Mouse (Mus musculus): ENCODE results near the gene Park7. TPM values are rescaled to one million over a fixed set of nuclear protein-coding genes. Genes with fewer than 3 reads are reported as not detected.

The Park7 gene
- polyA plus RNA-seq, 1 experiment from 2014 or later = 367 TPM

DNA sequence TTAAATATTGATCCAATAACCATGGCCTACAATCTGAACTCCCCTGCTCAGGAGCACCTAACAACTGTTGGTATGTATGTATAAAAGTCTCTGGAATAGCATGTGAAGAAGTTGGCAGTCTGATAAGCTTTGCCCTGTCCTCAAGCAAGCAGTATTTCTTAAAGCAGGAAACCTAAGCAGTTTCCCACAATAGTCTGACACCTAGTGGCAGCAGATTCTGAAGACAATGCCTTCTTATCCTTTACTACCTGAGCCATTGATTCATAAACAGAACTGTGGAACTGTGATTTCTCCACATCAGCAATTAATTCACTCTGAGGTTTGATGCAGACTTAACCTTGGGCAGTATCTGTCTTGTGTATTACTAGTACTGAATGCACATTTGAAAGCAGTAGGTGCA, 48.9 kb downstream of the Park7 start:
- Histone ChIP-seq H3K27me3 (ENCODE audit: control insufficient read depth, insufficient read depth, low read length) (no peaks in the 10 kb centered on the region), H3K9ac (ENCODE audit: low read length) (no peak overlapping the region), H3K4me2 (ENCODE audit: low read depth, low read length) (no peak overlapping the region), H3K9me3 (replicated peaks; ENCODE audit: control insufficient read depth, low read length) (no peaks in the 10 kb centered on the region), H3K36me3 (ENCODE audit: control insufficient read depth, insufficient read depth) (peaks cover 12% of the 10 kb centered on the region), H3K27ac (ENCODE audit: low read length) (no peak overlapping the region), H3K4me1 (ENCODE audit: control insufficient read depth, insufficient read depth, low read length) (peaks cover 13% of the 10 kb centered on the region), H3K4me3 (ENCODE audit: low read length) (no peak overlapping the region)
- ATAC-seq (replicated peaks; ENCODE audit: extremely low read depth, insufficient read depth, low FRiP score) = no peak

DNA sequence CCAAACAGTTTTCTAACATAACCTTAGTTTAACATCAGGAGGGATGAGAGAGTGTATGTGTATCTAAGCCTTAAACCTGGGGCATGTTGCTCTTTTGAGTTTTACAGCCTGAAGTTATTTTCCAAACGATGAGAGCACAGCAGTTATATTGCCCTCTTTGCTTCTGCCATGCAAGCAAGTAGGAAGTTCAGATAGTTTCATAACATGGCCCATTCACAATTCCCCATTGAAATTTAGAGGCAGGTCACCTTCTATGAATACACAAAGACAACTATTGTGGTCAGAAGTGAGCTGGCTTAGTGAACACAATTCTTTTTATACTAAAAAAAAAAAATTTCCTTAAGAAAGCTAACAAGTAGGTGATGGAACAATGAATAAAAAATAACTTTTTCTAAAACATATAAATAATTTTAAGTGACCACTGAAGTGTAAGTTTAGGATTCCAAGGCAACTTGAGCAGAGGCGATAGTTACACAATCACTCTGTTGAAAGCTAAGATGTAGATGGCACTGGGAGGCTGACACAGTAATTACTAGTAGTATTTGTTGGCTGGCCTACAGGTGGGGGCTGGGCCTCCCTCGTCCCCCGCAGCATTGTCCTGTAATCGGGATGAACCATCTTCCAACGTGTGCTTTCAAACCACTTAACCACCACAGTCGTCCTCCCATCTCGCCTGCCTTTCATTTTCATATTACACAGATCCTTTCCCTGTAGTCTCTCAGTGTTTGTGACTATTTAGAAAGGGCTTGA, 51.4 kb downstream of the Park7 start:
- Histone ChIP-seq H3K27ac (ENCODE audit: low read length) (no peak overlapping the region), H3K4me2 (ENCODE audit: low read depth, low read length) (no peak overlapping the region), H3K9me3 (replicated peaks; ENCODE audit: control insufficient read depth, low read length) (no peaks in the 10 kb centered on the region), H3K36me3 (ENCODE audit: control insufficient read depth, insufficient read depth) (peaks cover 10% of the 10 kb centered on the region), H3K9ac (ENCODE audit: low read length) (no peak overlapping the region), H3K4me1 (ENCODE audit: control insufficient read depth, insufficient read depth, low read length) (peaks cover 11% of the 10 kb centered on the region; the same call in 1 of the 2 replicates), H3K4me3 (ENCODE audit: low read length) (no peak overlapping the region), H3K27me3 (ENCODE audit: control insufficient read depth, insufficient read depth, low read length) (no peaks in the 10 kb centered on the region)
- 59% methylated on average over 8 of the region's 8 CpGs for WGBS
- no peak for ATAC-seq (replicated peaks; ENCODE audit: extremely low read depth, insufficient read depth, low FRiP score)

DNA sequence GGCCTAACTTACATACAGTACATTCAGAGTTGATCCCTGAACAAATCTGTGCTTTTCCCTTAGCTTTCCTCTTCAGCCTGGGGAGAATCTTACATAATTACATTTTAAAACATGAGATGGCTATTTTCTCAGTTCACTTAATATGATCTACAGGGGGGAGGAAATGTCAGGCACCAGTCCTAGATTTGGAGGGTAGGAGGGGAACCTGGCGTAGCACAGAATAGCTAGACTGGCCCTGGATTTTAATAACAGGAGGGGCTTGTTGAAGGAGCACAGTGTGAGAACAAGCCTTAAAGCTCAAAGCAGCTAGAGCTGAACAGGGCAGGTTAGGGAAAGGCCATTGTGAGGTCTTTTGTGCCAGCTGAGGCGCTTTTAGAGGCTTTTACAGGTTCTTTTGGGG, 53.1 kb downstream of the Park7 start:
- 91% methylated on average over 2 of the region's 2 CpGs for WGBS
- H3K4me1 ChIP-seq (ENCODE audit: control insufficient read depth, insufficient read depth, low read length) = peaks cover 14% of the 10 kb centered on the region; the same call in 1 of the 2 replicates

DNA sequence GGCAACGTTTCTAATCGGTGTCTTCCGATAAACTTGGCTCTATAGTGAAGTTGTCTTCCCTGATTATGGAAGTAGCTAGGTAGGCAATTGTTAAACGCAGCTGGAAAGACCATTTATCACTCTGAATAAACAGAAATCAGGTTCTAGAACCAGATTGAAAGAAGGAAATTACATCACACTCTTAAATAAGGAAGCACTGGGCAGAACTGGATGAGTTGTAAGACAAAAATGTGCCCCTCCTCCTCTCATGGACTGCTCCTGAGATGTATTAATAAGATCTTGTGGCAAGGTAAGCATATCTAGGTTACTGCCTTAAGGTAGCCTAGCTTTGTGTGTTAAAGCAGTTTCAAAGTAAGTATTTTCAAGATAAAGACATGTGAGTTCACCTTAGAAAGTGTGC, 53.7 kb downstream of the Park7 start:
- Histone ChIP-seq H3K36me3 (ENCODE audit: control insufficient read depth, insufficient read depth) (no peaks in the 10 kb centered on the region), H3K27ac (ENCODE audit: low read length) (no peak overlapping the region), H3K27me3 (ENCODE audit: control insufficient read depth, insufficient read depth, low read length) (no peaks in the 10 kb centered on the region), H3K4me2 (ENCODE audit: low read depth, low read length) (no peak overlapping the region; the same call in 1 of the 2 replicates), H3K4me3 (ENCODE audit: low read length) (no peak overlapping the region), H3K9ac (ENCODE audit: low read length) (no peak overlapping the region), H3K4me1 (ENCODE audit: control insufficient read depth, insufficient read depth, low read length) (peaks cover 14% of the 10 kb centered on the region; the same call in 1 of the 2 replicates), H3K9me3 (replicated peaks; ENCODE audit: control insufficient read depth, low read length) (no peaks in the 10 kb centered on the region)
- no peak for ATAC-seq (replicated peaks; ENCODE audit: extremely low read depth, insufficient read depth, low FRiP score)
- WGBS = 63% methylated on average over 4 of the region's 4 CpGs

More for the DNA sequence above, 53.1 kb downstream of the Park7 start:
- Histone ChIP-seq H3K27ac (ENCODE audit: low read length) (no peak overlapping the region), H3K4me3 (ENCODE audit: low read length) (no peak overlapping the region), H3K36me3 (ENCODE audit: control insufficient read depth, insufficient read depth) (peaks cover under 1% of the 10 kb centered on the region), H3K9me3 (replicated peaks; ENCODE audit: control insufficient read depth, low read length) (no peaks in the 10 kb centered on the region), H3K27me3 (ENCODE audit: control insufficient read depth, insufficient read depth, low read length) (no peaks in the 10 kb centered on the region), H3K9ac (ENCODE audit: low read length) (no peak overlapping the region), H3K4me2 (ENCODE audit: low read depth, low read length) (no peak overlapping the region)
- ATAC-seq (replicated peaks; ENCODE audit: extremely low read depth, insufficient read depth, low FRiP score) = no peak

DNA sequence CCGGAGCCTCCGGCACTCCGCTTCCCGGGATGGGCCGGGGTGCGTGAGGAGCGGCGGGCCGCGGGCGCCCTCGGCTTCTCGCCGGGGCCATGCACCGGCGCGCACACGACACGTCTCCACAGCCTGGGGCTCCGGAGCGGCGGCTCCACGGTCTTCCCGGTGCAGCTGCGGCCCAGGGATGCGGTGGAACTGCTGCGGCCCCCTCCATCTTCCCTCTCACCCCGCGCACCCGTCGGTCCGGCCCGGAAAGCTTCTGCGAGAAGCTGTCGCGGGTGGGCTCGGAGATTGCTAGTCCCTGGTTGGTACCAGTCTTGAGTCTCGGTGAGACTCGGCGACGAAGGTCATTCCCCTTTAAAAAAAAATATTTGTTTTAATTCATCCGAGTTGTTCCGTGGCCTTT, 58.9 kb downstream of the Park7 start:
- H3K4me2 ChIP-seq (ENCODE audit: low read depth, low read length) = peak overlapping the region; percentile 82
- H3K4me1 ChIP-seq (ENCODE audit: control insufficient read depth, insufficient read depth, low read length) = peaks cover 12% of the 10 kb centered on the region; the same call in 1 of the 2 replicates
- no peaks in the 10 kb centered on the region for H3K36me3 ChIP-seq (ENCODE audit: control insufficient read depth, insufficient read depth)
- peak; percentile 61 for ATAC-seq (replicated peaks; ENCODE audit: extremely low read depth, insufficient read depth, low FRiP score)
- no peaks in the 10 kb centered on the region for H3K27me3 ChIP-seq (ENCODE audit: control insufficient read depth, insufficient read depth, low read length)
- H3K27ac ChIP-seq (ENCODE audit: low read length) = peak overlapping the region; percentile 95
- no peaks in the 10 kb centered on the region for H3K9me3 ChIP-seq (replicated peaks; ENCODE audit: control insufficient read depth, low read length)
- peak overlapping the region; percentile 89 for H3K9ac ChIP-seq (ENCODE audit: low read length)
- WGBS = 0% methylated on average over 37 of the region's 43 CpGs
- H3K4me3 ChIP-seq (ENCODE audit: low read length) = peak overlapping the region; percentile 81

DNA sequence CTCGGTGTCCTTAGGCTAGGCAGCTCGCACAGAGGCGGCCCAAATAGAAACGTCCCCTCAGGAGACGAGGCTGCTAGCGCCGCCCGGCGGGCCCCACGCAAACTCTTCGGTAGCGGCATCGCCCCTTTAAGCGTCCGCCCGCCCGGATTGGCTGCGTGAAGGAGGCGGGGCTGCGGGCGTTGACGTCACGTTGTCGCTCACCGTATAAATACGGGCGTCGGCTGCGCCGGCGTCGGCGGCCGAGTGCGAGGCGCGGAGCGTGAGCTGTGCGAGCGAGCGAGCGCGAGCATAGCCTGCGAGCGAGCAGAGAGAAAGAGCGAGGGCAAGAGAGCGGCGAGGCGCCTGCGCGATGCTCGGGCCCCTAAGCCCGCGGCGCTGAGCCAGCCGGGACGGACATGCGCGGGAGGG, 59.4 kb downstream of the Park7 start:
- Histone ChIP-seq H3K27ac (ENCODE audit: low read length) (peak overlapping the region; percentile 95), H3K9me3 (replicated peaks; ENCODE audit: control insufficient read depth, low read length) (no peaks in the 10 kb centered on the region), H3K4me1 (ENCODE audit: control insufficient read depth, insufficient read depth, low read length) (peaks cover 10% of the 10 kb centered on the region; the same call in 1 of the 2 replicates), H3K4me3 (ENCODE audit: low read length) (peak overlapping the region; percentile 81), H3K36me3 (ENCODE audit: control insufficient read depth, insufficient read depth) (no peaks in the 10 kb centered on the region), H3K27me3 (ENCODE audit: control insufficient read depth, insufficient read depth, low read length) (no peaks in the 10 kb centered on the region), H3K4me2 (ENCODE audit: low read depth, low read length) (peak overlapping the region; percentile 82), H3K9ac (ENCODE audit: low read length) (peak overlapping the region; percentile 89)
- peak; percentile 93 for ATAC-seq (replicated peaks; ENCODE audit: extremely low read depth, insufficient read depth, low FRiP score)
- under 1% methylated on average over 52 of the region's 59 CpGs for WGBS

DNA sequence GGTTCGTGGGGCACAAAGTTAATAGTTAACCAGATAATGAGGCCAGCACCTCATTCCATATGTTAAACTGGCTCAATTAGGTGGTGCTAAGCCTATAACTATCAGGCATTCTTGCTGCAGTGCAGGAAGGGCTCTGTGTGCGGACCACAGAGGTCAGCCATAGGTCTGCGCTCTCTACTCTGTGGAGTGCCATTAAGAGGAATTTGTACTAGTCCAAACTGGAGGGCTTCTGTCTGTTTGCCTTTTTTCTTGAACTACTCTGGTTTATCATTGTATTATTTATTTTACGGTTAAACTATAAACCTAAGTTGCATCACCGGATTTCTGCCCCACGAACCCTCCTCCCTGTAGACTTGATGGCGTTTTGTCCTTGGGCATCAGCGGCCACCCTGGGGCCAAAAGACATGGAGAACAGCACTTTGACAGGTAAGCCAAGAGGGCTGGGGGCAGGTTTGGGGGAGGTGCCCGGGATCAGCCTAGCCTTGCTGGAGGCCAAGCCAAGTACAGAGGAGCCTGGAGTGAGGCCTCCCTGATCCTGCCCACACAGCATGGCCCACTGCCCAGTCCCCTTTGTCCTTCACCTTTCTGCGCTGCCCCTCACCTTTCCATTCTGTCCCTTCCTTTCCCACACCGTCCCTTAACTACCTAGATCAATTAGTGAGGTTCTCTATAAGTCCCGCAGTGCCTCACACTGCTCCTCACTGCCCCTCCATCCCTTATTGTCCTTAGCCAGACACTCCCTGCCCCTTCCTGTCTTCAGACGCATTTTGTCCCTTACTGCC, 60.4 kb downstream of the Park7 start, which contains the start of gene Errfi1:
TSS of gene Errfi1 (plus strand) at position 240 of the 782 bp plus-strand sequence.
- H3K27me3 ChIP-seq (ENCODE audit: control insufficient read depth, insufficient read depth, low read length) = no peaks in the 10 kb centered on the region
- peaks cover 10% of the 10 kb centered on the region; the same call in 1 of the 2 replicates for H3K4me1 ChIP-seq (ENCODE audit: control insufficient read depth, insufficient read depth, low read length)
- no peaks in the 10 kb centered on the region for H3K9me3 ChIP-seq (replicated peaks; ENCODE audit: control insufficient read depth, low read length)
- H3K4me2 ChIP-seq (ENCODE audit: low read depth, low read length) = peak within 1 kb of the TSS; percentile 82
- ATAC-seq (replicated peaks; ENCODE audit: extremely low read depth, insufficient read depth, low FRiP score) = no peak
- H3K4me3 ChIP-seq (ENCODE audit: low read length) = peak within 1 kb of the TSS; percentile 81
- H3K9ac ChIP-seq (ENCODE audit: low read length) = peak within 1 kb of the TSS; percentile 66
- 58% methylated on average over 13 of the region's 13 CpGs for WGBS
- H3K27ac ChIP-seq (ENCODE audit: low read length) = no peak within 1 kb of the TSS
- no peaks in the 10 kb centered on the region for H3K36me3 ChIP-seq (ENCODE audit: control insufficient read depth, insufficient read depth)

DNA sequence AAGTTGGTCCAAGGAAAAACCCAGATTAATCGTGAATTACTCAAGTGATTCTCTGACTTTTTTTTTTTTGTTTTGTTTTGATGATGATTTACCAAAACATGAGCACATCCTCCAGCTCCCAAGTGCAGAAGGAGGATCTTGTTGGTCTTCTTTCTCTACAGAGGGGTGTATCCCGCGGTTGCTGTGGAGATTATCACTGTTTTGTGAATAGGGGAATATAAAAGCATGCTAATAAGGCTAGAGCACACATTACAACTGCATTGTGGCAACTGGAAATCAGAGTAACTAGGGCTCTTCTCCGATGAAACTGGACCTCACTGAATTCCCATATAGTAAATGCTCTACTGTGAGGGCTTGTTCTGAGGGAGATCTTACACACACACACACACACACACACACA, 61.8 kb downstream of the Park7 start:
- no peak for ATAC-seq (replicated peaks; ENCODE audit: extremely low read depth, insufficient read depth, low FRiP score)
- WGBS = 57% methylated on average over 4 of the region's 4 CpGs
- Histone ChIP-seq H3K4me1 (ENCODE audit: control insufficient read depth, insufficient read depth, low read length) (peaks cover 8% of the 10 kb centered on the region; the same call in 1 of the 2 replicates), H3K4me2 (ENCODE audit: low read depth, low read length) (no peak overlapping the region), H3K27ac (ENCODE audit: low read length) (no peak overlapping the region), H3K9me3 (replicated peaks; ENCODE audit: control insufficient read depth, low read length) (no peaks in the 10 kb centered on the region), H3K4me3 (ENCODE audit: low read length) (no peak overlapping the region), H3K36me3 (ENCODE audit: control insufficient read depth, insufficient read depth) (no peaks in the 10 kb centered on the region), H3K9ac (ENCODE audit: low read length) (no peak overlapping the region), H3K27me3 (ENCODE audit: control insufficient read depth, insufficient read depth, low read length) (peaks cover 2% of the 10 kb centered on the region; the same call in 1 of the 2 replicates)

DNA sequence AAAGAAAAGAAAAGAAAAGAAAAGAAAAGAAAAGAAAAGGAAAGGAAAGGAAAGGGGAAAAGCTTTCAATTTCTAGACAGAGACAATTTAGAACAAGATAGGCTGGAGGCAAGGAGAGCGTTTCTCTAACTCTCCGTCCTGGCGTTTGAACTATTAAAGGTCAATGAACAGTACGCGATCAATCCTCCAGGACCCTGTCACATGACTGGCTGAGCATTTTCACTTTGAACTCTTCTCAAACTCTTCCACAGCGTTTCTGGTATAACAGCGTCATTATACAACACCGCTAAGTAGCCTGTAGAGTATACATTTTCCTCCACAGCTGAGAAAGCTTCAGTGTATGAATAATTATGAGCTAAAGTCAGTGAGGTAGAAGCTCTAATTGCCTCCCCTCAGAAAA, 62.2 kb downstream of the Park7 start:
- H3K4me1 ChIP-seq (ENCODE audit: control insufficient read depth, insufficient read depth, low read length) = peaks cover 8% of the 10 kb centered on the region; the same call in 1 of the 2 replicates
- ATAC-seq (replicated peaks; ENCODE audit: extremely low read depth, insufficient read depth, low FRiP score) = no peak
- H3K36me3 ChIP-seq (ENCODE audit: control insufficient read depth, insufficient read depth) = no peaks in the 10 kb centered on the region
- H3K4me2 ChIP-seq (ENCODE audit: low read depth, low read length) = no peak overlapping the region
- H3K27me3 ChIP-seq (ENCODE audit: control insufficient read depth, insufficient read depth, low read length) = peaks cover 2% of the 10 kb centered on the region; the same call in 1 of the 2 replicates
- 67% methylated on average over 8 of the region's 8 CpGs for WGBS
- no peak overlapping the region for H3K27ac ChIP-seq (ENCODE audit: low read length)
- no peak overlapping the region for H3K9ac ChIP-seq (ENCODE audit: low read length)
- no peaks in the 10 kb centered on the region for H3K9me3 ChIP-seq (replicated peaks; ENCODE audit: control insufficient read depth, low read length)
- no peak overlapping the region for H3K4me3 ChIP-seq (ENCODE audit: low read length)
